Mouse (Mus musculus) embryo, embryonic 11 days (tissue): ENCODE measurements around the gene Erp27.

Experiments used
- DNase-seq: peaks from one replicate; pipeline ENCODE4 v3.0.0-alpha.2; 2015

Erp27 gene

DNA sequence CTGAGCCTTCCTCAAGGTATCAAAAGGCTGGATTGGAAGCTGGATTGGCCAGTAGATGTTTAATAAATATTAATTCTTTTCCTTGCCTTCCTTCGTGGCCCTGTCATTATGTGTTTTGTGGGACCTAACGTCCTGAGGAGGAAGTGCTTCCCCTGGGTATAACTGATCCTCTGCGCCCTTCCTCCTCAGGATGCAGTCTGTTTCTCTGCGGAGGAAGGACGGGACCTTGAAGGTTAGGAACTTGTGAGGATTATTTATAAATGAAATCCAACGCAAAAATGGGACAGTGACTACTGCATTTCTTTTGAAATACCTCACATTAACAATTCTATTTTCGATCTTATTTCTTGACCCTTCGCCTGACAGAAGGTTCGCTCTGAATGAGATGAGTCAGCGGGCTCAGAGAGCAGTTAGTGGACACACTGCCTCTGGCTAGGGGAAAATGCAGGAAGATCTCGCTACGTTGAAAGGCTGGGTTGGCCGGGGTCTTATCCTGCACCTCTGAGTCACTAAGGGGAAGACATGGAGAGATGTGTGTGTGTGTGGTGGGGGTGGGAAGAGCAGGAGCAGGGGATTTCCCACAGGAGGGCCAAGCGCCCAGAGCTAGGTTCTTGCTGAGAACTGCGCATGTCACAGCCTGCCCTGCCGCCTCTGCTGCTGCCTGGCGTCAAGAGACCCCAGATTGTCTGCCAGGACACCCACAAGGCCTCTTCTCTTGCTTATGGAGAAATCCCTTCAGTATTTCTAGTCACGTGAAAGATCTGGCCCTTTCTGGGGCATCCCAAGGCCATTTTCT is 16.5 kb upstream of the Erp27 start:
- no peak for DNase-seq

DNA sequence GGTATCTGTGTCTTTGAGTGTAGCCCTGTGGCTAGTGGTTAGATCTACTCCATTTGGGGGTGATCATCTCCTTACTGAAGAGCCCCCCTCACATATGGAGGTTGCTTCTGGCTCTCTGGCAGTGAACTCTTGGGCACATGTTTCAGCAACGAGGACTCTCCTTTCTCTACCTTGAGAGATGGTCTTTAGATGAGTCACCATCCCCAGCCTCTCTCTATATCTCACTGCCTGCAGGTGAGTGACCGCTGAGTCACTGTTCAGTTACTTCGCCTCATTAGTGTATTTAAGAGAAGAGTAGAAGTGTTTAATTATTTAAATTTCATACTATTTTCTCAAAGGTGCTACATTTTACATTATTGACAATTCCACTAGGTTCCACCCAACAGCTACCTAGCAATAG is 15.1 kb upstream of the Erp27 start:
- DNase-seq, result no peak

DNA sequence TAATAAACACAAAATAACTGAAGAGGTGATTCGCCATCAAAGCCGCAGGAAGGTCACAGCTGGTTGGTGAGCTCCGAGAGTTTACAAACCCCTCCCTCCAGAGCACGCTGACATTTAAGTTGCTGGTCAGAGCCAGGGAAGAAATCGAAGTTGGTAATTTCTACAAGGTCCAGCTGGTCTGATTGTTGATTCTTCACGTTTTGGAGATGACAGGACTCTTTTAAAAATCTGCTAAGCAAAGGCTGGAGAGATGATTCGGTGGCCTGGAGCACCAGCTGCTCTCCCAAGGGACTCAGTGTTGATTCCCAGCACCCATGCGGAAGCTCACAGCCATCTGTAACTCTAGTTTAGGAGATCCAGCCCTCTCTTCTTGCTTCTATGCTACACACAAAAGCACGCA is 14.4 kb upstream of the Erp27 start:
- no peak for DNase-seq

DNA sequence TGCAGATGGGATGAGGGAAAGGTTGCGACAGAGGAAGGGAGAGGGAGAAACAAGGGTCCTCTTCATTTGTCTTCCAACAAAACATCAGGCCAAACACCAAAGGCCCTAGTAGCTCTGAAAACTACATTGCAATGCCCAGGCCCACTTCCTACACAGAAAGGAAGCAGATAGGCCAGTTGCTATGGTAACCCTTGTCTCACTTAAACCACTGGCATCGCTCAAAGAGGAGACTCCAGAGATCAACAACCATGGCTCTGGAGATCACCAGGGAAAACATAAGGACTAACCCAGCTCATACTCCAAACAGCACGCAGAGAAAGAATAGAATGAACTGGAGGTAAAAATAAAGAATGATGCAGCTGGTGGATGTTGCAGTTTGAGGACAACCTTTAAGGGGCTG is 13.3 kb upstream of the Erp27 start:
- no peak for DNase-seq

DNA sequence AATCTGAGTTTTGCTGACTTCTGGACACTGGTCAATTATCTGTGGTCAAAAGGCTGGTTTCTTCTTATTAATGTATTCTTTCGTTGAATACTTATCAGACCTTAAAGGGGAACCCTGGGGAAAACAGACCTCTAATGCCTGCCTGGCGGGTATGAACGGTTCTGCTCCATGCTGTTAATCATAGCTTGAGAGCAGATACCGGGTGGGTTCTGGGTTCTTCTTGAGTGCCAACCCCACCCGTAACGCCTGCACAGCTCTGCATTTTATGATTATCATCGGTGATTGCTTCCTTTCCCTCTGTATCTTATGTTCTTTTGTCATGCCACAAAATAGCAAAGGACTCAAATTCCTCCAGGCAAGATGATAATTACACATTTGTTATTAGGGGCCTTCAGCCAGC is 12.1 kb upstream of the Erp27 start:
- no peak for DNase-seq

DNA sequence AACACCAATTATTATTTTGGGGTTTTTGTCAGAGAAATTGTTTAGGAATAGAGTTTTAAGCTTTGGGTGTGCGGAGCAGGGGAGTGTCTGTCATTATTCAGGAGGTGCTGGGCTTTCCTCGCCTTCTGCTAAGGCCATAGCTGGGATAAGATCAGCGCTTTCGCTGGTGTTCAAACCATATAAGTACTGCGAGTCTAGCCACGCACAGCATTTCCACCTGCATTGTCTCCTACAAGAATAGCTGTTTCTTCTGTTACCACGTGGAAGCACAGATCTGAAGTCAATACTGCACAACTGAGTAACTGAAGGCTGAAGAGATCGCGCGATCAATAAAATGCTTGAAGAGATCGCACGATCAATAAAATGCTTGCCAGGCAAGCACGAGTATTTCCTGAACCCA is 9.3 kb upstream of the Erp27 start:
- DNase-seq, result no peak

DNA sequence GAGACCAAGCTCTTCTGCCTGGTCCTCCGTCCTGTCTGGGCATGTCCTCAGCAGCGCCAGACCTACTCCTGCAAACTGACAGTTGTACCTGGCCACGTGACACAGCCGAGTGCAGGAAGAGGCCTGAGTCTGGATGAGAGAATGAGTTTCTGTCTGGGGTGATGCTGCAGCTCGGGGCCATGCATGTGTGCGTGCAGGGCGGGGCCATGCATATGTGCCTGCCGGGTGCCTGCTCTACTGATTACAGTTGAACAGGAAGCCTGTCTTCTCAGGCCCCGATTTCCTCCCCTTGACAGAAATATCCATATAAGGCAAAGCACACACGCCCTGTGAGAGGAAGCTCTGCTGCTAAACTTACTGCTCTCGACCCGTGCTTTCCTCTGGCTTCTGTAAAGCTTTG is 8.7 kb upstream of the Erp27 start:
- DNase-seq, result peak; percentile 73

DNA sequence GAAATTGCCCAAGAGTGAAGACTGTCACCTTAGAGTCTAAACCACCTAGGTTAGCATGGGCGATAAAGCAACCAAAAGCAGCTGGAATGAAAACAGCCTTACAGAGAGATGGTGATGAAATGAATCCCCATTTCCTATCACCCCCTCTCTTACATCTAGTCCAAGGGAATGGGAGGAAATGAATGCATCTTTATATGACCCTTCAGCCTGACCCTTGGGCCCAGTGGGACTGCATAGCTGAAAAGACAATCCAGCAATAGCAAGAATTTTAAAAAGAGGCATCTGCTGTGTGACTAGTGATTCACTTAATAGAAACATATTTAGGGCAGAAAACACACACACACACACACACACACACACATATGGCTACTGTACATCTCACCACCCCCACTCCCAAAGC is 5.6 kb upstream of the Erp27 start:
- DNase-seq, result no peak

DNA sequence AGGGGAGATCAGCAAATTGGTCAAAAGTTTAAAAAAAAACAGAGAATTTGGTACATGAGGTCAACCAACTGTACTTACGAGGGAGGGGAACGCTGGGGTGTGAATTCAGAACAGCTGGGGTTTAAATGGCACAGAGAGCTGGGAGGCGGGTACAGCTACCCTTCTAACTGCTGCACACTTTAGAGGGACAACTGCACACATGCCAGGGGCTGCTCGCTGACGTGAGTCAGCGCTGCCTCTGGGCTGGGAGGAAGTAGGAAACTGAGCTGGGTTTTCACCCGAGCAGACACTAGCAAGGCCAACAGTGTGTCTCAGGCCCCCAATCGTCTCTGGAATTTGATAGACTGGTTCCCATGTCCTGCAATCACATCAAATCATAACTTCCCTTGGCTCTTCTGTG is 3.1 kb upstream of the Erp27 start:
- no peak for DNase-seq

DNA sequence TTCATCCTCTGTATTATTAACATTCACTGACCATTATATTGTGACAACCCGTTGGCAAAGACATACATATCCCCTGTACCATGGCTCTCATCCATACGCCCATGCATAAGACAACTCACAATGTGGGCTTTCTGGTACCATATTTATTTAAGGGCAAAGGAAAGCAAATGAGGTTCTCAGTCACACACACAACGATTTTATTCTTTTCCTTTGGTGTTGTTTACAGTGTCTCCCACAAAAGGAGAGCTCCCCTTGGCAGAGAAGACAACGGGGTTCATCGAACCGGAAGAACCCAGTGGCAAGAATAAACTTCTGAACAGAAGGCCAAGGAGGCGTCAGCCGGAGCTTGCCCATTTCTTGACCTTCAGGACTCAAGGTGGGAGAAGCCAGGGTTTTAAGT is 1.6 kb upstream of the Erp27 start, which contains the start of gene Pde6h:
Pde6h (plus strand) TSS at position 301 of the 400 bp plus-strand sequence.
- DNase-seq, result no peak

DNA sequence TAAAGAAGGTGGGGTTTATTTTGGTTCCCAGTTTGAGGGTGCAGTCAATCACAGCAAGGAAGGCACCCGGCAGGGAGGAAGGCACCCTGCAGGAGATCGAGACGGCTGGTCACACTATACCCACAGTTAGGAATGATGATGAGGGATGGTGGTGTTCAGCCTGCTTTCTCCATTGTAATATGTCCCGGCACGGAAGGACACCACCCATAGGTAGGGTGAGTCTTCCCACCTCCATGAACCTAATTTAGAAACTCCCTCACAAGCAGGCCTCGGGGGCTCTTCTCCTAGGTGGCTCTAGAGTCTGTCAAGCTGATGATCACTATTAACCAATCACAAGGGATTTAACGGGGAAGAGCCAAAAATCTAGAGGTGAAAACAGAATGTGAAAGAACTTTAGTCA is 891 bp upstream of the Erp27 start:
- no peak for DNase-seq

DNA sequence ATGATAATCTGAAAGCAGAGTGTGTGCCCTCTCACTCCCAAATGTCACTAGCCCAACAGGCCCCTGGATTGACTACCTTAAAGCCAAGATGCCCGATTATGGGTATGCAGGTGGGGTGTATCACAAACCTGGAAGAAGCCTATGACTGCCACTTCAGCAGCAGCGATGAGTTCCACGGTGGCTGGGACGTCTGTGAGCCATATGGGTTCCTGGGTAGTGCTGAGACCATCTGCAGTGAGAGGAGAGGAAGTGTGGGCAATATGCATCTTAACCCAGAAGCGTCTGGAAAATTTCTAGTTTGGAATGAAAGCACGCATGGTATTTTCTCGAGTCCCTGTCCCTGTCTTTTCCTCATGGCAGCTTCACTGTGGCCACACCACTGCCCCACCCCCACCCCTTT is 379 bp downstream of the Erp27 start:
- DNase-seq, result no peak

DNA sequence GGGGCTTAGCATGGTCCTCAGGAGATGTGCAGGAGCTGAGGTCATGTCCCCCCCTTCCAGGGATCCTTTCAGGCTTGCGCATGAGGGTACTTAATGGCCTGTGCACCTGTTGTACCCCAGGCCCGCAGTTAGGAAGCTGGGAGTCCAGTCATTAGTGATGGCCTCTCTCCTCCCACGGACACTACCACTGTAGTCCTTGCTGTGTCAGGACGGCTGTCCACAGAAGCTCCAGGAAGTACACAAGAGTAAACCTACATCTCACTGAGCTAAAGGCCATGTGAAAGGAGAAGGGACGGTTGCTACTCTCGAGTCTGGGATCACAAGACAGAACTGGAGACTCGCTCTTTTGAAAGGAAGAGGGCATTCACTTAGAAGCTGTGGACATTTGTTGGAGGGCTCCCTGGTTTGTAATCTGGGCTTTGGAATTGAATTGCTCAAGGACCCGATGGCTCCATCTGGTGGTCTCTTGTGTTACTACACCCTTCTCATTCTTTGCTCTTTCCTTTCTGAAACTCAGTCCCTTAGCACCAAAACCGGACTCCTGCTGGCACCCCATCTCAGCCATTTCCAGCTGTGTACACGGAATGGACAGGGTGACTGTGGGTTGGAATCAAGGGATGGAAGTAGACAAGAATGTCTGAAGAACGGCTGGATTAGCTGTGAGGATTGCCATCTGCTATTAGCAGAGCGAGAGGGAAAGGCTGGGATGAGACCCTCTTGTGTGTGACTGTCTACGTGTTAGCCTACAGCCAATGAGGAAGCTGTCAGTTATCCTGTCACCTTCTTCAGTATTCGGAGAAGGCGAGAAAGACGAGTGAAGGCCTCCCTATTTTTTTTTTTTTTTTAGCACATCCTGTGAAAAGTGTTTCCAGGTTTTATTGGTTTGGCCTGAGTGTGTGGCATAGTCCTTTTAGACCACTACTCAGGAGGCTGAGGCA is 1.4 kb downstream of the Erp27 start:
- peak; percentile 80 for DNase-seq

DNA sequence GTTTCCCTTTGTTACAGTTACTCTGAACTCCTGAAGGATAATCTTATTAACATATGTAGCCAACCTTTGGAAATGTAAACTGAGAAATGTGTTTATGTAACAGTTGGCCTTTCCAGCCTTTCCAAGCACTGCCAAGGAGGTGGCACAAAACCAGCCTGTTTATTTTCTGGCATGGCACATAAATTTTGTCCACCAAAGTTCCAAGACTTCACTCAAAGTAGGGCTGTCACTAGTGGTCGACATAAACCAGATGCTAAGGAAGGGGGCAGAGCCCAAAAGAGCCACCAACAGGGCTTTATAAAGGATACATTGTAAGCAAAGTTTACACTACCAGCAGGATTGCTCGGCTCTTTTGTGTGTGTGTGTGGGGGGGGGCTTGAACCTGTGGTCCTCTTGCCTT is 4.1 kb downstream of the Erp27 start:
- peak; percentile 44 for DNase-seq

DNA sequence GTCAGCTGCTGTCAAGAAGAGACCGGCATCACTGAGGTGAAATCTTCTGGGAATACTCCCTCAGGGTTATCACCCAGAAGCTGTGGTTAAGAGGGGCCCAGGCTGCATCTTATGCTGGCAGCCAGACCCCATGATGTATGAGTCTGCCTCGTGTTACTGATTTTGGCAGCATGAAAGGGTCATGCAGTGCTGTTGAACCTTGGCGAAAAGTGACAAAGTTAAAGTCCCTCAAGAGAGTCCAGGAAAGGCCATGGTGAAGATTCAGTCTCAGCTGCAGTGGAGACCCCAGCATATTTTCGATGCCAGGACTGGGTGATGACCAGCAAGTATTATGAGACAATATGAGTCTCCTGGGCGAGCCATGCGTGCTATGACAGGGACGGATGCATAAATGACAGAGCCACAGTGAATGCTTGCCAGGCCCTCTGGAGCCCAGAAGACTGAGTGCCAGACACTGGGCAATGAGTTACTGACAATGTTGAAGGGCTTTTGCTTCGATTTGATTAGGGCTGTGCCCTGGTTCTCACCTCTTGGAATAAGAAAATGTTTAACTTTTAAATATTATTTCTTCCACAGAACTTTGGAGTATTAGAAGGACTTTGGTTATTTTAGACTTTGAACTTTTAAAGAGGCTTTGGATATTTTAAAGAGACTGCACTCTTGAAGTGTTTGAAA is 6.1 kb downstream of the Erp27 start:
- no peak for DNase-seq

DNA sequence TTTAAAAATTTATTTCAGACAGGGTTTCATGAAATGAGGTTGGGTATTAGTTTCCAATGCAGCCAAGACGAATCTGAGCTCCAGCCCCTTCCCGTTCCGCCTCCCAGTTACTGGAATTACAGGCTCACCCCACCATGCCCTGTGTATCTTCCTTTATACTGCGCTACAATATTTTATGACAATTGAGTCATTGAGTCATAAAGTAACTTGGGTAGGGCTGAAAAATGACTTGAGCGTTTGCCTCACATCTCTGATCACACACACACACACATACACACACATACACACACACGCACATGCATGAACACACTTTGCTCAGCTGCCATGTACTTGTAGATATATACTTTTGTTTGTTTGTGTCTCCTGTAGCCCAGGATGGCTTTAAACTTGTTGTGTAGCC is 7.7 kb downstream of the Erp27 start:
- no peak for DNase-seq

DNA sequence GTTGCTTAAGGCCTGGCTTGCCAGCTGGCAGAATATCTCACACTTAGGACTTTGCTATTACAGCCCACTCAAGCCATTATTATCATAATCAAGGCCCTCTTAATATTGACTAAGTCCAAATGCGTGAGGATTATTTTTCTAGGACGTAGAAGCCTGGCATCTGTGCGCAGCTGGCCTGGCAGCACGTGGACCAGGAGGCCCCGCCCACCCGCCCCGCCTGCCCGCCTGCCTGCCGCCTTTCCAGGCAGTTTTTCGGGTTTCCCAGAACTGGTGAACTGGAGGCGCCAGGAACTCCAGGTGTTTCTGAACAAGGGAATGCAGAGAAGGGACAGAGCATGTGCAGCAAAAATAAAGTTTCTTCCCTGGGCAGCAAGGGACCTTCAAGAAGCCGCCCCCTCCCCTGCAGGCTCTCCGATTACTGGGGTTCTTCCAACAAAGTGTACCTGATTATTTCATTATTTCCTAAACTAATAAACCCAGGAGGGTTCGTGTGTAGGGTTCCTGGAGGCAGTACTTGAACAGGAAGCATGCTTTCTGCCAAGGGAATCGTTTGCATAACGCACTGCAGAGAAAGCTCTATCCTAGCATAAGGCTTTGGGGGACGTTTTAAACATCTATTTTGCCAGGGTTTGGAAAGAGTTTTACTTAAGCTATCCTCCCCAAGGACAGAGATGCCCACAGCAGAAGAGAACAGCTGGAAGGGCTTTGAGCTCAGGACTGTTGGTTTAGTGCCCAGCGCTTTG is 8.4 kb downstream of the Erp27 start:
- DNase-seq, result peak; percentile 60

DNA sequence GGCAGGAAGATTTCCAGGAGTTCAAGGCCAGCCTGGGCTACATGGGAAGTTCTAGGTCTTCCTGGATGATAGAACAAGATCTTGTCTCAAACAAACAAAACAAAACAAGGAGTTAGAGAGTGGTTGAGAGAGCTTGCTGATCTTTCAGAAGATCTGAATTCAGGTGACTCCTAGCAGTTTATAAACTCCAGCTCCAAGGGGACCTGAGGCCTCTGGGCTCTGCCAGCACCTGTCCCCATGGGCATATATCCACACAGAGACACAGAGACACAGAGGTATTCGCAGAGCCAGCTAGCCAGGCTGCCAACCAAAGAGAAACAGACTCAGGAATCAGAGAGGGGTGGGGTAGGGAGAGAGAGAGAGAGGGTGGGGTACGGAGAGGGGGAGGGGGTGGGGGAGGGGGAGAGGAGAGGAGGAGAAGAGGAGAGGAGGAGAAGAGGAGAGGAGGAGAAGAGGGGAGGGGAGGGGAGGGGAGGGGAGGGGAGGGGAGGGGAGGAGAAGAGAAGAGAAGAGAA is 9.2 kb downstream of the Erp27 start:
- no peak for DNase-seq

DNA sequence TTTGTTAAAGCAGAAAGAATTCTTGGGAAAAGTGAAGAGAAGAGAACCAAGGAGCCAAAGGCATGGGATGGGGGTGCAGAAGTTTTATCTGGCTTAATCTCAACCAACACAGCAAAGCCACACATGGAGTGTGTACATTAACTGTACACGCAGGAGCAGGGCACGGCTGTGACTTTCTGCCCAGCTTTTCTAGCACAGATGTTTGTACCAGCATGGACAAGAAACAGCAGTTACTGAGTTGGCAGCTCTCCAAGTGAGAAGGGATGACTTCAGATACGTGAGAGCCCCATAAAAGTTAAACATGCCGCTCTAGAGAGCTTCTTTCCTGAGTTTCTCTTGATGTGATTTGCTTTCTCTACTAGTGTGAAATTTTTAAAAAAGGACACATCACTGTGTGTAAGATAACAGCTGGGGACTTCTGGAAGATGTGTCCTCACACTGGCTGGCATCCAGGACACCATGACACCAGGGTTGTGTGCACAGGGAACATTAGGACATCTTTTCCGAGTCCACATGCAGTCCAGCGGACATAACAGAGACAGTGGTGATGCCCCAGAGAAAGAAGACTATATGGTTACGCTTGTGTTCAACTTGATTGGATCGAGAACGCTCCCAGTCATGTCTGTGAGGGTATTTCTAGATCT is 11.6 kb downstream of the Erp27 start:
- no peak for DNase-seq

DNA sequence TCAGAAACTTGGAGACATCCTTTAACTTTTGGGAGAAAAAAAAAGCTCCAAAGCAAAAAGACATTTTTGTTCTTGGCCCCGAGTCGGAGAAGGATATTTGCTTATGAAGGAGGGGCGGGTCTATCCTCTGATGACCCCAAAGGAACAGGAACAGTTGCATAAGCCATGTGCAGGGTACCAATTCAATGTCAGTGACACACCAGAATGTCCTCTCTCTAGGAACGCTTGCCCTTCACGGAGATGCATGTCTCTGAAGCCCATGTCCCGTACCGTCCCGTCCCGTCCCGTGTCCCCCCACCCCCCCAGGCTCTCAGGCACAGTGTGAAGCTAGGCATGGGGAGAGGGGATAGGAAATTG is 15.1 kb downstream of the Erp27 start:
- DNase-seq, result no peak

DNA sequence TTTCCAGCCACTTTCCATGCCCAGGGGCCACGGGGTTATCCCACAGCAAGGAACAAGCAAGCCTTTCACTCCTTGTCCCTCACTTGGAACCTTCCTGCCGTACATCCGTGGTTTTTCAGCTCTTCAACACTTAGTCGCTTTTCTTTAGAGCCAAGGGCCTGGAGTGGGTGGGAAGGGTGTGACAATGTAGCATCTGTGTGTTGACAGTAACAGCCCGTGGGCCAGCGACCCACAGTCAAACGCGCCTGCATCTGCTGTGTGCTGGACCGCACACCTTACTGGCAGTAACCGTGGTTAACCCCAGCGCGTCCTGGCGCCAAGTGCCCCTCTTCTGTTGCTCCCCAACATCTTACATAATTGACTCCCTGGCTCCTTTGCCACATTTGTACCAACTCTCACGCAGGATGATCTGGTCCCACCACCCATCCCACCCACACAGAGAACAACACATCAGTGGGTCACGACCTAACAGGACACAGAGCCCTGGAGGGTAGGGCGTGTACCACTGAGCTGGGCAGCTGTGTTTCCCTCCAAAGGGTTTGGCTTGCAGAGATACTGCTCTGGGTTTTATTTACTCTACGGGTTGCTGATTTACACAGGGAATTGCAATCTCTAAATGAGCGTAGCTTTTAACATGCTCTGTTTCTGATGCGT is 15.6 kb downstream of the Erp27 start:
- DNase-seq, result no peak
